Mouse (Mus musculus) E14TG2a.4 (cell line): ENCODE results near the gene Zfp42.

Experiments used
- CTCF ChIP-seq: conservative IDR thresholded peaks from 2 replicates; pipeline ENCODE4 v1.5.1; 2014; ENCODE audit warnings: low read length
- NANOG ChIP-seq: IDR thresholded peaks from 2 replicates; pipeline ENCODE4 v1.6.1; 2014; ENCODE audit warnings: borderline replicate concordance, low read length, mixed read lengths
- POU5F1 ChIP-seq: IDR thresholded peaks from 2 replicates; pipeline ENCODE4 v1.6.1; 2014; ENCODE audit warnings: low read length, borderline replicate concordance

- TF ChIP-seq CTCF: no peak
- TF ChIP-seq NANOG: no peak
- TF ChIP-seq POU5F1: no peak
Measured at GRCm38 (mm10) chr8:43248707-43249106, 58.1 kb downstream of the Zfp42 start.
